Mouse (Mus musculus) stomach, postnatal 0 days (tissue): Measurements from ENCODE around the gene Ccdc8.

Experiments
- CTCF ChIP-seq: IDR thresholded peaks from 2 replicates; pipeline ENCODE4 v1.5.1; 2016; ENCODE audit warnings: antibody characterized with exemption, low read depth, mild to moderate bottlenecking, moderate library complexity
- EP300 ChIP-seq: optimal IDR thresholded peaks from 2 replicates; pipeline ENCODE3; 2016; ENCODE audit warnings: antibody characterized with exemption

- TF ChIP-seq EP300 (no peak), CTCF (no peak)
These were observed 29.7 kb downstream of the Ccdc8 start for GRCm38 (mm10) chr7:17022176-17022575.
